Mouse (Mus musculus) ES-Bruce4 (cell line): ENCODE data around the gene Ddc. TPM values are rescaled to one million over a fixed set of nuclear protein-coding genes. Genes with fewer than 3 reads are reported as not detected.

Experiments
- H3K27ac ChIP-seq: 2 replicates; pipeline ENCODE4 v1.5.1; 2012; ENCODE audit warnings: low read length, inconsistent platforms; ENCODE audit not compliant: insufficient read depth
- H3K27me3 ChIP-seq: 2 replicates; pipeline ENCODE4 v1.6.1; 2012; ENCODE audit warnings: mild to moderate bottlenecking, low read length, inconsistent platforms; ENCODE audit not compliant: control insufficient read depth, poor library complexity, insufficient read depth, severe bottlenecking
- H3K36me3 ChIP-seq: 2 replicates; pipeline ENCODE4 v1.6.1; 2012; ENCODE audit warnings: inconsistent platforms, mild to moderate bottlenecking, low read length, moderate library complexity; ENCODE audit not compliant: control insufficient read depth, poor library complexity, insufficient read depth, severe bottlenecking
- H3K4me1 ChIP-seq: one replicate; pipeline ENCODE4 v1.8.1; 2011; ENCODE audit warnings: low read length; ENCODE audit not compliant: control insufficient read depth, insufficient read depth
- H3K4me3 ChIP-seq: 2 replicates; pipeline ENCODE4 v1.5.1; 2011; ENCODE audit warnings: low read depth, mild to moderate bottlenecking, low read length
- H3K9ac ChIP-seq: 2 replicates; pipeline ENCODE4 v1.6.1; 2012; ENCODE audit warnings: low read depth, mild to moderate bottlenecking, inconsistent platforms; ENCODE audit not compliant: poor library complexity, severe bottlenecking
- H3K9me3 ChIP-seq: replicated peaks from 2 replicates; pipeline ENCODE4 v1.6.1; 2012; ENCODE audit warnings: mild to moderate bottlenecking, low read length, inconsistent platforms; ENCODE audit not compliant: control insufficient read depth, poor library complexity, insufficient read depth, severe bottlenecking
- CTCF ChIP-seq: IDR thresholded peaks from one replicate; pipeline ENCODE4 v1.8.1; 2011; ENCODE audit warnings: low read depth, low read length
- EP300 ChIP-seq: IDR thresholded peaks from 2 replicates; pipeline ENCODE4 v1.6.1; 2011; ENCODE audit warnings: low read depth, low read length; ENCODE audit not compliant: insufficient read depth
- POLR2A ChIP-seq: IDR thresholded peaks from one replicate; pipeline ENCODE4 v1.8.1; 2011; ENCODE audit warnings: low read length; ENCODE audit not compliant: insufficient read depth
- polyA plus RNA-seq: library from polyadenylated mRNA; stranded (reverse); fragments of >200 nt; gene quantifications from 2 replicates; pipeline ENCODE4 v1.2.4, GENCODE M21; 2011; ENCODE audit warnings: low read depth; ENCODE audit not compliant: missing spikeins, insufficient read depth, insufficient read length

The Ddc gene
- polyA plus RNA-seq, 1 experiment: 7.0 TPM

GRCm38 (mm10) chr11:11820251-11820650 lies 77.7 kb downstream of the Ddc start:
- Histone ChIP-seq H3K9me3 (no peaks in the 10 kb centered on the region), H3K27me3 (no peaks in the 10 kb centered on the region), H3K27ac (no peak overlapping the region), H3K36me3 (no peaks in the 10 kb centered on the region), H3K4me3 (no peak overlapping the region), H3K4me1 (peaks cover 3% of the 10 kb centered on the region), H3K9ac (no peak overlapping the region)
- no peak for TF ChIP-seq POLR2A
- peak; percentile 48 for TF ChIP-seq CTCF
- no peak for TF ChIP-seq EP300

GRCm38 (mm10) chr11:11819206-11819605 lies 78.7 kb downstream of the Ddc start:
- no peaks in the 10 kb centered on the region for H3K9me3 ChIP-seq
- H3K9ac ChIP-seq: no peak overlapping the region
- H3K4me1 ChIP-seq: peaks cover 3% of the 10 kb centered on the region
- no peak overlapping the region for H3K4me3 ChIP-seq
- no peaks in the 10 kb centered on the region for H3K27me3 ChIP-seq
- no peaks in the 10 kb centered on the region for H3K36me3 ChIP-seq
- no peak overlapping the region for H3K27ac ChIP-seq
- no peak for TF ChIP-seq EP300
- TF ChIP-seq CTCF: no peak
- TF ChIP-seq POLR2A: no peak

GRCm38 (mm10) chr11:11818797-11819196 lies 79.1 kb downstream of the Ddc start:
- no peaks in the 10 kb centered on the region for H3K36me3 ChIP-seq
- H3K9ac ChIP-seq: no peak overlapping the region
- H3K27ac ChIP-seq: no peak overlapping the region
- H3K9me3 ChIP-seq: no peaks in the 10 kb centered on the region
- peaks cover 2% of the 10 kb centered on the region for H3K4me1 ChIP-seq
- H3K27me3 ChIP-seq: no peaks in the 10 kb centered on the region
- TF ChIP-seq EP300 (no peak), CTCF (no peak), POLR2A (no peak)
- H3K4me3 ChIP-seq: no peak overlapping the region

GRCm38 (mm10) chr11:11815737-11816136 lies 82.2 kb downstream of the Ddc start:
- Histone ChIP-seq H3K9ac (no peak overlapping the region), H3K27ac (no peak overlapping the region), H3K4me1 (no peaks in the 10 kb centered on the region), H3K27me3 (no peaks in the 10 kb centered on the region), H3K36me3 (no peaks in the 10 kb centered on the region), H3K9me3 (no peaks in the 10 kb centered on the region), H3K4me3 (no peak overlapping the region)
- TF ChIP-seq POLR2A: no peak
- no peak for TF ChIP-seq EP300
- TF ChIP-seq CTCF: no peak

- peak overlapping the region; percentile 68 for H3K9ac ChIP-seq
These were observed 86.0 kb downstream of the Ddc start for GRCm38 (mm10) chr11:11811906-11812480.

GRCm38 (mm10) chr11:11809404-11810175 lies 88.4 kb downstream of the Ddc start:
- Histone ChIP-seq H3K27ac (peak overlapping the region; percentile 95), H3K36me3 (peaks cover 17% of the 10 kb centered on the region), H3K9me3 (no peaks in the 10 kb centered on the region), H3K27me3 (no peaks in the 10 kb centered on the region), H3K4me1 (no peaks in the 10 kb centered on the region), H3K4me3 (peak overlapping the region; percentile 82), H3K9ac (peak overlapping the region; percentile 86)
- 0 out of 2 replicates have a peak, but pooled peaks have one; percentile 26 for TF ChIP-seq EP300
- TF ChIP-seq CTCF: no peak
- TF ChIP-seq POLR2A: no peak

More at GRCm38 (mm10) chr11:11811906-11812480, 86.0 kb downstream of the Ddc start:
- Histone ChIP-seq H3K4me1 (no peaks in the 10 kb centered on the region), H3K36me3 (no peaks in the 10 kb centered on the region), H3K4me3 (no peak overlapping the region), H3K27ac (0 out of 2 replicates have a peak overlapping the region, but pooled peaks have one; percentile 49), H3K9me3 (no peaks in the 10 kb centered on the region), H3K27me3 (no peaks in the 10 kb centered on the region)
- TF ChIP-seq CTCF (peak; percentile 98), POLR2A (no peak), EP300 (no peak)
